Mouse (Mus musculus): ENCODE measurements around the gene Clip2. TPM values are rescaled to one million over a fixed set of nuclear protein-coding genes. Genes with fewer than 3 reads are reported as not detected.
A peak's percentile ranks its signal among the peaks of the same experiment; 100 is the strongest.
"Not testable (repeated sequence)": the region's sequence is repeated elsewhere in the genome, so short reads cannot be mapped to it uniquely, and the experiment has no call there.

Gene Clip2
- total RNA-seq, 4 experiments from 2014 or later = 92.9 to 105 (median 99.9) TPM

DNA sequence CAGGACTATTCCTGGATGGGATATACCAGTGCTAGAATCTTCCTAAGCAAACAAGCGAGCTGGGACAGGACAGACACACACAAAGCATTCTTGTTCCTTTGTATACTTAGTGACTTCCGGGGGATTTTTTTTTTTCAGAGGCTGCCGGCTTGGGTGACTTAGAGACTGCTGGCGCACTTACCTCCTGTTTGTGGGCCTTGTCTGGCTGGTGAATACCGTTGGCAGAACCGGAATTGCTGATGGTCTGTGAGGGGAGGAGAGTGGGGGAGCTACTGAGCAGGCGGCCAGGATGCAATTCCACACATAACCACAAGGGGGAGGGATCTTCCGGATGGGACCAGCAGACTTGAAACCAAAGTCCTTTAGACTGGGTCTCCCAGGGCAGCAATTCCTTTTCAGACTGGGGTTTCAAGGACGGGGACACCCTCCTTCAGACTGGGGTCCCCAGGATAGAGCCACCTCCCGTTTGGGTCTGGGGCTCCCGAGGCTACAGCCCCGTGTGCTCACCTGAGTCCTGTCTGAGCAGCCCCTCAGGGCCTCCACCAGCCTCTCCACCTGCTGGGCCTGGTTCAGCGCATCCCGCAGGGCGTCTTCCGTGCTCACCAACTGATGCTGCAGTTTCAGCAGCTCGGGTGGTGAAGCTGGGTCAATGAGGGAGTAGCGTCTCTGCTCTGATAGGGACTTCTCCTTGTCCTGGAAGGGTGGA is 60.4 kb downstream of the Clip2 start:
- DNase-seq (ENCODE audit: low spot score in 2 of 2) = peak; percentile 68 to 69

DNA sequence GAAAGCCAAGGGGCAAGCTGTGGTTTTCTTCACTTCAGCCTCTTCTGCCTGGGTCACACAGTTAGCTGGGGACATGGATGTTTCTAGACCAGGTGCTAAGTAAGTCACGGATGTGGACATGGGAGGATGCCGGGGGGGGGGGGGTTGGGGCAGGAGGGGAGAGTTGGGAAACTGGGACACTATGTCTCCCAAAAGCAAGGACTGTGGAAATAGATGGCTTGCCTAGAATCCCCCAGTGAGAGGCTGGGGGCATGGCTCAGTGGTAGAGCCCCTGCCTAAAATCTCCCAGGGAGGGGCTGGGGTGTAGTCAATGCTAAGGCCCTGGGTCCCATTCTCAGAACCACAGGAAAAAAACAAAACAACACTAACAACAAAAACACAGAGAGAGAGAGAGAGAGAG is 61.0 kb downstream of the Clip2 start:
- no peak for DNase-seq (ENCODE audit: low spot score in 2 of 2)

DNA sequence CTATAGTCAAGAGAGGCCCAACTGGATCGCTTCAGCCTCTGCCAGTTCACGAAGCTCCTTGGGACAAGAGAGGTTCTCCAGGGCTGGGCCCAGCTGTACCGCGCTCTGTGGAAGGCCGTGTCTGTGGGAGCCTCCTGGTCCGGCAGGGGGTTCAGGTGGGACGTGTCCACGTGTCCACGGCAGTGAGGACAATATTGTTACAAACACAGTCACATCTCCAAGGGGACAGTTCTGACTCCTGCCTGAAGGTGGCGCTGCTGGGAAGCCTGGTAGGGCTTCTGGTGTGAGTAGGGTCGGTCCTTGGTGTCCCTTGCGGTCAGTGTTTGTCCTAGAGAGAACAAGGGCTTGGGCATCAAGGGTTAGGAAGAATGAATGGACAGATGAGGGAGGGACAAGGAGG is 61.8 kb downstream of the Clip2 start:
- DNase-seq (ENCODE audit: low spot score in 2 of 2) = no peak

DNA sequence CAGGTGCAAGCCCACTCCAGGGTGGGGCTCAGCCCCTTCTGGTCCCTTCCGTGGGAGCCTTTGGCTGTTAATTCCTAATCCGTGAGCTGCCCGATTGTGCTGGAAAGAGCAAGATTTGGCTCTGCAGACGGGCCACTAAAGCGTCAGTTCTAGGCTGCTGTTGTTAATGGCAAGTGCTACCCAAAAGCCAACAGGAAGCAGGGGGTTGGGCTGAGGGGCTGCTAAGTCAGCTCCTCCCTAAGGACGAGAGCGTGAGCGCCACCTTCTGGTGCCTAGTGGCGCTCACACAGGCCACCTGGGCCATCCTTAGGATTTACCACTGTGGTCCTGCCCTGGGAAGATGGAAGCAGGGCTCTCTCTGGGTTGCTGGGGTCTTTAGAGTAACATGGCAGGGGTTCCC is 62.7 kb downstream of the Clip2 start:
- no peak for DNase-seq (ENCODE audit: low spot score in 2 of 2)

DNA sequence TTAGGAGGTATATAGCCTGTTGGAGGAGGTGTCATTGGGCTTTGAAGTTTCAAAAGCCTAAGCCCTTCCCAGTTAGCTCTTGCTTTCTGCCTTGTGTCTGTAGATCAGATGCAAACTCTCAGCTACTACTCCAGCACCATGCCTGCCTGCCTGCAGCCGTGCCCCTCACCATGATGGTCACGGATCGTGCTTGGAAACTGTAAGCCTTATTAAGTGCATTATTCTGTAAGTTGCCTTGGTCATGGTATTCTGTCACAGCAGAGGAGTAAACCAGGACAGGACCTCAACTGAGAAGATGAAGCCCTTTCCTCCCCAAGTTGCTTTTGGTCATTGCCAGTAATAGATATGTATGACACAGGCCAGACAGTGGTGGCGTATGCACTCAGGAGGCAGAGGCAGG is 63.6 kb downstream of the Clip2 start:
- no peak for DNase-seq (ENCODE audit: low spot score in 2 of 2)

DNA sequence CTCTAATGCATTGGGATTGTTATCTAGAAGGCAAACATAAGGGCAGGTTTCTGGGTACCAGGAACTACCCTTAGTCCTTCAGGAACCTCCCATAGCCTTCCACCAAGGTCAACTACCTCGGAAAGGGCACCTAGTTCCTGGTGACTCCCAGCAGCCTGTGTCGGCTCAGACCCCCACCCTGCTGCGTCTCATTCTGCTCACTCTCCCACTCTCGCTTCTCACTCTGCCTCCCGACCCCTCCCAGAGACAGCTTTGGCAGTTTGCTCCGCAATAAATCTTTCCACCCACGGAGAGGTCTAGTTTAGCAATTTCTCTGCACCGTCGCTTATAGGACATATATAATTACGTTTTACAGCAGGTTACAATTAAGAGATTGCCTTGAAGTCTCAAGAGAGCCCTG is 64.2 kb downstream of the Clip2 start:
- no peak for DNase-seq (ENCODE audit: low spot score in 2 of 2)

DNA sequence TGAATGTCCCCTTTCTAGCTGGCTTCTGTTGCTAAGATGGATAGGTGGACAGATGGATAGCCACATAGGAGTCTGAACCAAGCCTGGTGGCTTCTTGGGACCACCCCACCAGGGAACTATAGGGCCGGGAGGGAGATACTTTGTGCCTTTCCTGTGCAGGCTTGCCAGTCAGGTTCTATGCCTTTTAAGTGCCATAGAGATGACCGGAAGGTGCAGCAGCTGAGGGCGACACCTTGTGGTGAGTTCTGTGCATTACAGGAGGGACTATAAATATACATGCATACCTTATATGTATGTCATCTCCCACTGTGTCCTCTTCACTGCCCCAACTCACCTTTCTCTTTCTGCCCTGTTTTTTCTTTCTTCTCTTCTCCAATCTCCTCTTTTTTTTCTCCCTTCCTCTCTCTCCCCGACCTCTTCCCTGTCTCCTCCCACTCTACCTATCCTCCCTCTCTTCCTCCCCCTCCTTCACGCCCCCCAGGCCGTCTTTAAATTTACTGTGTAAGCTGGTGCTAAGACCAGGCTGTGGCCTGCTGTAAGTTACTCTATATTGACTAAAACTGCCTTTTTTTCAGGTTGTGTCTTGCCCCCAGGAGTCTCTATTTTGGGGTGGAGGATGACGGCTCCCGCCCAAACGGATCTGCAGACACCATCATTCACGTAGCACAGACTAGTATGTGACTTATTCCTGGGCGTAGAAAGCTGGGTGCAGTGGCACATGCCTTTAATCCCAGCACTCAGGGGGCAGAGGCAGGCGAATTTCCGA is 66.2 kb downstream of the Clip2 start:
- DNase-seq (ENCODE audit: low spot score in 2 of 2) = no peak

DNA sequence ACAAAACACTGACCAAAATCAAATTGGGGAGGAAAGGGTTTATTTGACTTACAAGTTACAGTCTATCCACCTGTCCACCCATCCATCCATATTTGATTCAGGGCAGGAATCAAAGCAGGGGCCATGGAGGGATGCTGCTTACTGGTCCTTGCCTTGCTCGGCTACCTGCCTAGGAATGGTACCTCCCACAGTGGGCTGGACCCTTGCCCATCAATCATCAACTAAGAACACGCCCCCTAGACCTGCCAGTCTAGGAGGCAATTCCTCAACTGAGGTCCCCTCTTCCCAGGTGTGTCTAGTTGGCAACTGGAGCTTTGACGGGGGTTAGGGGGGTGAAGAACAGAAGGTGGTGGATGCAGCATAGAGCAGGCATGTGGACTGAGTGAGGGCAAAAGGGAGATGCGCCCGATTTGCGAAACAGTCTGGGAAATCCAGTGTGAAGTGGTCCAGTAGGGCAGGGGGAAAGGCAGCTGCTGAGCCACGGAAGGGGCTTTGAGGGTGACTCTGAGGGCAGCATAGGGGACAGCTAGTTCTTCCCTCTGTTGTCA is 67.0 kb downstream of the Clip2 start:
- DNase-seq (ENCODE audit: low spot score in 2 of 2) = no peak

DNA sequence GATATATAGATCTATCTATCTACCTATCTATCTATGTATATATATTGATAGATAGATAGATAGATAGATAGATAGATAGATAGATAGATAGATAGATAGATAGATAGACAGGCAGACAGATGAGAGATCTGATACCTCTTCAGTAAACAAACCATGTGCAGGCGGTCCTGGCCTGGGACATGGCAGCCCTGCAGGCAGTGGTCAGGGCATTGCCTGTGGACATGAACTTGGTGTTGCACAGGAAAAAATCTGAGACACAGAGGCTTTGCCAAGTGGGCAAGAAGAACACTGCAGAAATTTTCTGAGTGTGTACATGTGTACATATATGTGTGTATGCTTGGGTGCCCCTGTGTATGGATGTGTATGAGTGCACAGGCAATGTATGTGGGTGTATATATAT is 68.9 kb downstream of the Clip2 start:
- no peak for DNase-seq (ENCODE audit: low spot score in 2 of 2)

DNA sequence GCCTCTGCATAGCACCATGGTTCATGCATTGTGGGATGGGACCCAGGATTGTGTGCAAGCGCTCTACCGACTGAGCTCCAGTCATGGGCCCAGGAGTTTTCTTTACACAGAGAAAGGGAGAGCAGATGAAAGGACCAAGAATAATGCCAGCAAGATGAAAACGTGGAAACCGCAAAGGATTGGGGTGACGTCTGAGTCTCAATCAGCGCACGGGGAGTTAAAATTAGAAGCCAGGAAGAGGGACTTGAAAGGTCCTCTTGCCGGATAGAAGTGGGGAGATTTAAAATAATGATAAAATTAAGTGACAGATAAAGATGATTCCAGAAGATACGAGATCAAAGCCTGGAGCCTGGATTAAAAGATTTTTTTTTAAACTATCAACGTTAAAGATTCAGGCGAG is 69.9 kb downstream of the Clip2 start:
- no peak for DNase-seq (ENCODE audit: low spot score in 2 of 2)

DNA sequence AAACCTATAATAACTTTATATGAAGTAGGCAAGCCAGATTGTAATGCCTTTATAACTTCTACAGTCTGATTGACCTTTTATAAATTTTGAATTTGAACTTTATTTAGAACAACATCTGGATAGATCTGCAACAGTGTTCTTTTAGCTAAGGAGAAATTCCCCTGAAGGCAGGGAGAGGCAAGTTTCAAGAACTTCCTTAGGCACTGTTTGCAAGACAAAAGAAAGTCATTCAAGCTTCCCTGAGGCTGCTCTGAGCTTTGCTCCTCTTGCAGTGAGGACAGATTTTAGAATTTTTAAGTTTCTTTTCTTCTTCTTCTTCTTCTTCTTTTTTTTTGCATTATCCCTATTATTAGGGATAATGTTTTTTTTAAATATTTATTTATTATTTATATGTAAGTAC is 73.3 kb downstream of the Clip2 start:
- DNase-seq (ENCODE audit: low spot score in 2 of 2) = not testable (repeated sequence)

DNA sequence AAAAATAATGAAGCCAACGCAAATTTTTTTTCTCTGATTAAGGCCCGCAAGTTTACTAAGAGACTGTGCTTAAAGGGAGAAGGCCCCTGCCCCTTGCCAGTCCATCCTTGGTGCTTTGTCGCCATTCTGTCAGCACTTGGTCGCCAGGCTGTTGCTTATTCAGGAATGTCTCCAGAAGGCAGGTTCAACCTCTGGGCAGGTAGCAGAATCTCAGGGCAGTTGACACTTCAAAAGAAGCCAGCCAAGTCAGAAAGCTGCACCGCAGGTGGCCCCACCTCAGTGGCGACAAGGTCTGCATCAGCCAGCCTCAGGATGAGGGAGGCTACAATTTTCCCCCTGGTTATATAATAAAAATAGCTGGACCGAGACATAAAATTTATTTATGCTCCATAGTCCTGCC is 76.5 kb downstream of the Clip2 start:
- not testable (repeated sequence) for DNase-seq (ENCODE audit: low spot score in 2 of 2)

DNA sequence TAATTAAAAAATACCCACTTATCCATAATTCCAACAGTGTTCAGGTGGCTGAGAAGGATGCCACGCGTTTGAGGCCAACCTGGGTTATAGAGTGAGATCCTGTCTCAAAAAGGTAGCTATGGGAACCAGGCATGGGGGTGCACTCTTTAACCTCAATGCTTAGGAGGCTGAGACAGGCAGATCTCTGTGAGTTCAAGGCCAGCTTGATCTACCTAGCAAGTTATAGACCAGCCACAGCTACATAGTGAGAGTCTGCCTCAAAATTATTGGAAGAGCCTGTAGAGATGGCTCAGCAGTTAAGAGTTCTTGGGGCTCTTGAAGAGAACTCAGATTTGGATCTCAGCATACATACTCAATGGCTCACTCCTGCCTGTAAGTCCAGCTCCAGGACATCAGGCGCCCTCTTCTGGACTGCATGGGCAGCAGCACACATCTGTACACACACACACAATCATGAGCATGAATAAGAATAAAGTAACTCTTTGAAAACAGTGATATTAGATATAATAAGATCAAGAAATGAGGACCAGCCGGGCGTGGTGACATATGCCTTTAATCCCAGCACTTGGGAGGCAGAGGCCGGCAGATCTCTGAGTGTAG is 77.1 kb downstream of the Clip2 start:
- DNase-seq (ENCODE audit: low spot score in 2 of 2) = no peak

DNA sequence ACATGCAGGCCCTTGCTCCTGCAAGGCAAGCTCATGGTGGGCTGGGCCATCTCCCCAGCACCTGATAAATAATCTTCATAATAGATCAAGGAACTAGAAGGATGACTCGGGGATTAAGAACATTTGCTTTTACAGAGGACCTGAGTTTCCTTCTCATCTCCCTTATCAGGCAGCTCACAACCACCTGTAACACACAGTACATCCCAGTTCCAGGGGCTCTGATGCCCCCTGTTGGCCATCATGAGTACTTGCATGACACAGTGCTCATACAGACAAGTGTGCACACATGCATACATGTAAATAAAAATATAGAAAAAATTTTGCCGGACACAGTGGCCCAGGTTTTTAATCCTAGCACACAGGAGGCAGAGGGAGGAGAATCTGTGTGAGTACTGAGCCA is 78.3 kb downstream of the Clip2 start:
- no peak for DNase-seq (ENCODE audit: low spot score in 2 of 2)

DNA sequence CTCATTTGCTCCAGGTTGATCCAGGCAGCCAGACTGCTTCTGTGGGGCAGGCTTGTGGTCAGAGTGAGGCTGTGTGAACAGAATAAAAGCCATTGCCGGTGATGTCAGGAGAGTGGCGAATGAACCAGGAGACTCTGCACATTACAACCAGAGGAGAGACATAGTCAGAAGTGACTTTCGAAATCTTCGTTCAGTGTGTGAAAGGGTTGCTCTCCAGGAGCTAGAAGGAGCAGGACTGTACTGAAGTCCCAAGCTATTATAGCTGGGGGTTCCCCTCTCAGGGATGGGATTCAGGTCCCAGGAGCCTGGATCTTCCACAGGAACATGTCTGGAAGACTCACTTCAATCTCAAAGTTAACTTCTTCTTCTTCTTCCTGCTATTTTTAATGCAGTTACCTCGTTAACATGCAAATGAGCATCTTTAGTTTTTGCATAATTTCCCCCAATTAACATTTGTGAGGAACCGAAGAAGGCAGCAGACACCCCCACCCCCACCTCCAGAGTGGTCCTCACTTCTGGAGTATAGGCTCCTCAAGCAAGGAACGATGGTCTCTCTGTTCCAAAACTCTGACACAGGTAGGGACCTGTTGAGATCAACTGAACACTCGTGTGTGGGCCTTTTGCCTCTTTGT is 81.6 kb downstream of the Clip2 start:
- no peak for DNase-seq (ENCODE audit: low spot score in 2 of 2)

DNA sequence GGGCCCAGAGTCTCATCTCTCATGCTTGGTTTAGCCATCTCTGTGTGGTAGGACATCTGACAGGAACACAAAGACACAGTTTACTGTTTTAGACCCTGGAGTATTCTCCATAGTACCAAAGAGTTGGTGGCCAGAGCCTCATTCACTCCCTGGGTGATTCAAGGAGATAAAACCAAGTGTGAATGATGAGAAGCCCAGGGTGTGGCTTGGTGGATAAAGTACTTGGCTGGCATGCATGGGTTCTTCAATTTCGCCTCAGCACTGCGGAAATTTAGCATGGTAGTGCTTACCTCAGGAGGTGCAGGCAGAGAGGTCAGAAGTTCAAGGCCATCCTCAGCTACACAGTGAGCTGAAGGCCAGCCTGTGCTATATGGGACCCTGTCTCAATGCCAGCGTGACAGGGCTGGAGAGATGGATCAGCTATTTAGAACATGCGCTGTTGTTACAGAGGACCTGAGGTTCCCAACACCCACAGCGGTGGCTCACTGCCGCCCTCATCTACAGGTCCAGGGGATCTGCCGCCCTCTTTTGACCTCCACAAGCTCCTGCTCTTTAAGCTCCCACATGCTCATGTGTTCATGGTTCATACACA is 82.6 kb downstream of the Clip2 start:
- DNase-seq (ENCODE audit: low spot score in 2 of 2) = no peak

DNA sequence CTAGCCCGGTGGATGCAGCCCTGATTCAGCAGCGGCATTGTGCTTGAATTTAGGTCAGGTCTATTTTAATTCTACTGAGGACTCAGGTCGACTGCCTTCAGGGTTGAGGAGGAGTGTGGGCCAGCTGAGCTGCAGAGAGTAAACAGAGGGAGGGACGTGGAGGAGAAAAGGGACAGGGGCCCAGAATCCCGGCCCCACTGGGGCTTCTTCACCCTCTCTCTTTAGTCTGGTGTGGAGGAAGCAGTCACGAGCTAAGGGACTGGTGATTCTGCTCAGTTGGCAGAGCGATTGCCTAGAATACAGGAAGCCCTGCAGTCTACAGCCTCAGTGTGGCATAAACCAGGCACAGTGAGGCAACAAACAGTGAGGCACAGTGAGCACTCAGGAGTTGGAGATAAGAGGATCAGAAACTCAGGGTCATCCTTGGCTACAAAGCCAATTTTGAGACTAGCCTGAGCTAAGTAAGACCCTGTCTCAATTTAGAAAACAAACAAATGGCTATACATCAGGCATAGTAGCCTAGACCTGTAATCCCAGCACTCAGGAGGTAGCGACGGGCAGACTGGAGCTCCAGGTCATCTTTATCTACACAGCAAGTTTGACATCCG is 84.0 kb downstream of the Clip2 start:
- DNase-seq (ENCODE audit: low spot score in 2 of 2) = no peak

DNA sequence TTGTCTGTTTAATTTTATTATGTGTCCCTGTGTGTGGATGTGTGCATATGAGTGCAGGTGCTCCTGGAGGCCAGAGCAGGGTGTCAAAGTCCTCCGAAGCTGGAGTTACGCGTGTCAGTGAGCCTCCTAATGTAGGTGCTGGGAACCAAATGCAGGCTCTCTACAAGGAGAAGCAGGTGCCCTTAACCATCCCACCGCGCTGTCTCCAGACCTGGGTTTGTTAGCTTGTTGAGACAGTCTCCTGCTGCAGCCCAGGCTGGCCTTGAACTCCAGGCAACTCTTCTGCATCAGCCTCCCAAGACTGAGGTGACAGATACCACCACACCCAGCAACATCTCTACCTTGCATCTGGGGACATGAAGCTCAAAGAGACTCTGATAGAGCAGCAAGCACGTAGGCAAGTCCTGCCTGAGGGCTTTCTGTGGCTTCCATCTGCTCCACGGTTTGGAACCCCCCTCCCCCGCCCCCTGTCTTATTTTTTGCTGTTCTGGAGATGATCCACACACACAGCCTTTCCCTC is 85.1 kb downstream of the Clip2 start:
- no peak for DNase-seq (ENCODE audit: low spot score in 2 of 2)

DNA sequence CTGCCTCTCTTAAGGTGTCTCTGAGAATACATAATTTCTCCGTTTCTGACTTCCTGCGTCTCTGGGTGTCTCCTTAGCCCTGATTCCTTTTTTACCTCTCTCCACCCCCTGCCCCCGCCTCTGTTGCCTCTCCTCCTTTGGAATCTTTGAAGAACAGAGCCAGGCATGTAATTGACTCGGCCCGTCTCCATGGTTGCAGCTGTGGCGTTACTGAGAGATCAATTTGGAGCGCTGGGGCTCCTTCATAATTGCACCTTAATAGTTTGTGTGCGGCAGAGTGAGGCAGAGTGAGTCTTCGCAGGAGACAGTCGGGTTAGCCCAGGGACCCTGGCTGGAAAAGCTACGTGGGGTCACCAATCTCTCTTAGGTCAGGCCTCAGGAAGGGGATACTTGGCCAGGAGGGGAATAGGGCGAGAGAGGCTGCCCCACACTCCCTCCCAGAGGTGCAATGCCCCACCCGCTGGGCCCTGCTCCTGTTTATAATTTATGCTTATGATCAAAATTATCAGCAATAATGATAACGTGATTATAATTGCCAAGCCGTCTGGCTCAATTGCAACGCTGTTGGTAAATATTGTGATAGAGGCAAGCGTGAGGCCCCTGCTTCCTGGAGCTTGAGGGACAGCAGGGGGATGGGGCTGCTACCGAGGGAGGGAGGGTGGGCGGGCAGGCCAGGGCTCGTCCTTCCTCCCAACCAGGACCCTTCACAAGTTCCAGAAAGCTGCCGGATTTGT is 85.8 kb downstream of the Clip2 start:
- DNase-seq (ENCODE audit: low spot score in 2 of 2) = no peak

DNA sequence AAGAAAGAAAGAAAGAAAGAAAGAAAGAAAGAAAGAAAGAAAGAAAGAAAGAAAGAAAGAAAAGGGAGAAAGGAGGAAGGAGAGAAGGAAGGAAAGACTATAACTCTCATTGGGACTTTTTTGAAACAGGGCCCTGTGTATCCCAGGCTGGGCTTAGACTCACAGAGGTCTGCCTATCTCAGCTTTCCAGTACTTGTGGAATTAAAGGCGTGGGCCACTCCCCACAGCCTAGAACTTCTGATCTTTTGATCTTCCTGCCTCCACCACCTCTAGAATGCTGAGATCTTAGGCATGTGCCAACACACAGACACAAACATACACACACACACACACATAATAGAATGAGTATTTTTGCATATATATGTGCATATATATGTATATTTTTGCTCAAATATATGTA is 87.0 kb downstream of the Clip2 start:
- no peak for DNase-seq (ENCODE audit: low spot score in 2 of 2)

Measured in left cerebral cortex, adult 8-10 months (tissue).